Mouse (Mus musculus) megakaryocyte, embryonic 14.5 days (primary cell): Measurements from ENCODE around the gene Gm37240.

Experiments used
- FLI1 ChIP-seq: IDR thresholded peaks from 2 replicates; pipeline ENCODE4 v1.6.1; 2012; ENCODE audit warnings: low read length, inconsistent platforms, mixed read lengths
- GATA1 ChIP-seq: IDR thresholded peaks from 3 replicates; pipeline ENCODE4 v1.6.1; 2012; ENCODE audit warnings: mixed read lengths, low read length, inconsistent platforms, borderline replicate concordance

- no peak for TF ChIP-seq FLI1
- no peak for TF ChIP-seq GATA1
Observed at GRCm38 (mm10) chr3:85629895-85630510, 257.3 kb downstream of the Gm37240 start.
